Mouse (Mus musculus): ENCODE results near the gene Alkbh2. TPM values are rescaled to one million over a fixed set of nuclear protein-coding genes. Genes with fewer than 3 reads are reported as not detected.

The Alkbh2 gene
- total and polyA plus RNA-seq, 3 experiments = 15.2 to 22.6 TPM; not detected in 1

- Histone ChIP-seq H3K4me3 (ENCODE audit: control insufficient read depth in 1 of 2, insufficient read depth in 1 of 2, low read depth in 2 of 2, low read length in 2 of 2) (no peak overlapping the region), H3K4me1 (ENCODE audit: control insufficient read depth in 1 of 2, insufficient read depth in 2 of 2, low read length in 2 of 2) (no peaks in the 10 kb centered on the region), H3K79me2 (ENCODE audit: control insufficient read depth, insufficient read depth, low read length, poor library complexity) (no peaks in the 10 kb centered on the region), H3K27me3 (ENCODE audit: control insufficient read depth in 1 of 2, insufficient read depth in 2 of 2, low read length in 2 of 2) (no peaks in the 10 kb centered on the region), H3K27ac (ENCODE audit: control insufficient read depth, low read depth, low read length) (no peak overlapping the region), H3K9me3 (replicated peaks; ENCODE audit: insufficient read depth, low read length) (no peaks in the 10 kb centered on the region), H3K36me3 (ENCODE audit: control insufficient read depth in 1 of 2, insufficient read depth in 2 of 2, low read length in 2 of 2) (no peaks in the 10 kb centered on the region), H3K9ac (ENCODE audit: control insufficient read depth, low read depth, low read length, poor library complexity, severe bottlenecking) (no peak overlapping the region)
- TF ChIP-seq MYC (IDR thresholded peaks at IDR 0.05; ENCODE audit: low read depth, low read length) = no peak
- no peak for TF ChIP-seq ZMIZ1 (IDR thresholded peaks at IDR 0.05; ENCODE audit: low read depth, low read length)
- TF ChIP-seq RAD21 (IDR thresholded peaks at IDR 0.05; ENCODE audit: low read depth, low read length) = no peak
- TF ChIP-seq SMC3 (IDR thresholded peaks at IDR 0.05; ENCODE audit: low read depth, low read length) = no peak
- no peak for TF ChIP-seq MAX (IDR thresholded peaks at IDR 0.05; ENCODE audit: low read length)
- TF ChIP-seq SIN3A (IDR thresholded peaks at IDR 0.05; ENCODE audit: low read length) = no peak
- no peak for TF ChIP-seq CHD2 (IDR thresholded peaks at IDR 0.05; ENCODE audit: low read length)
- no peak for TF ChIP-seq POLR2AphosphoS5 (IDR thresholded peaks at IDR 0.05; ENCODE audit: borderline replicate concordance, low read depth, low read length)
- TF ChIP-seq TAL1 (IDR thresholded peaks at IDR 0.05; ENCODE audit: low read length) = no peak
- TF ChIP-seq HCFC1 (IDR thresholded peaks at IDR 0.05; ENCODE audit: low read depth, low read length) = no peak
- TF ChIP-seq CTCF (IDR thresholded peaks at IDR 0.05 in 2 of 3, conservative IDR thresholded peaks at IDR 0.05 in 1 of 3; ENCODE audit: control insufficient read depth in 1 of 3, insufficient read depth in 1 of 3, low read depth in 2 of 3, low read length in 3 of 3, poor library complexity in 1 of 3, severe bottlenecking in 1 of 3) = no peak
- no peak for TF ChIP-seq USF1 (IDR thresholded peaks at IDR 0.05; ENCODE audit: low read depth, low read length)
- no peak for TF ChIP-seq NRF1 (IDR thresholded peaks at IDR 0.05; ENCODE audit: insufficient read depth, low read depth, low read length, poor library complexity, severe bottlenecking)
- TF ChIP-seq ZKSCAN1 (IDR thresholded peaks at IDR 0.05; ENCODE audit: low read depth, low read length) = no peak
- no peak for TF ChIP-seq USF2 (IDR thresholded peaks at IDR 0.05; ENCODE audit: borderline replicate concordance in 1 of 2, insufficient read depth in 1 of 2, low read depth in 1 of 2, low read length in 2 of 2)
- no peak for TF ChIP-seq NELFE (IDR thresholded peaks at IDR 0.05; ENCODE audit: low read depth, low read length)
- no peak for TF ChIP-seq ZC3H11A (IDR thresholded peaks at IDR 0.05; ENCODE audit: low read depth, low read length)
- no peak for DNase-seq (ENCODE audit: low read depth, low spot score)
These were observed 26.7 kb upstream of the Alkbh2 start for GRCm38 (mm10) chr5:114154765-114155164.

GRCm38 (mm10) chr5:114153490-114153889, 25.5 kb upstream of the Alkbh2 start:
- H3K27ac ChIP-seq (ENCODE audit: control insufficient read depth, low read depth, low read length) = no peak overlapping the region
- peak overlapping the region; percentile 9; the same call in 1 of the 2 replicates for H3K9ac ChIP-seq (ENCODE audit: control insufficient read depth, low read depth, low read length, poor library complexity, severe bottlenecking)
- no peaks in the 10 kb centered on the region for H3K27me3 ChIP-seq (ENCODE audit: control insufficient read depth in 1 of 2, insufficient read depth in 2 of 2, low read length in 2 of 2)
- TF ChIP-seq SMC3 (IDR thresholded peaks at IDR 0.05; ENCODE audit: low read depth, low read length) (peak; percentile 52), ZC3H11A (IDR thresholded peaks at IDR 0.05; ENCODE audit: low read depth, low read length) (0 out of 2 replicates have a peak, but pooled peaks have one; percentile 27), CTCF (IDR thresholded peaks at IDR 0.05 in 2 of 3, conservative IDR thresholded peaks at IDR 0.05 in 1 of 3; ENCODE audit: control insufficient read depth in 1 of 3, insufficient read depth in 1 of 3, low read depth in 2 of 3, low read length in 3 of 3, poor library complexity in 1 of 3, severe bottlenecking in 1 of 3) (peak; percentile 51 to 71 (median 57)), GATA1 (IDR thresholded peaks at IDR 0.05; ENCODE audit: low read depth, low read length) (no peak), UBTF (IDR thresholded peaks at IDR 0.05; ENCODE audit: borderline replicate concordance, insufficient read depth, low read depth, low read length) (no peak), ZNF384 (IDR thresholded peaks at IDR 0.05; ENCODE audit: low read depth, low read length) (peak; percentile 68), TCF12 (IDR thresholded peaks at IDR 0.05; ENCODE audit: low read depth, low read length) (0 out of 2 replicates have a peak, but pooled peaks have one; percentile 17), RAD21 (IDR thresholded peaks at IDR 0.05; ENCODE audit: low read depth, low read length) (peak; percentile 30)
- H3K79me2 ChIP-seq (ENCODE audit: control insufficient read depth, insufficient read depth, low read length, poor library complexity) = no peaks in the 10 kb centered on the region
- H3K4me1 ChIP-seq (ENCODE audit: control insufficient read depth in 1 of 2, insufficient read depth in 2 of 2, low read length in 2 of 2) = no peaks in the 10 kb centered on the region
- peak overlapping the region; percentile 43 to 54; a peak in 3 of 4 replicates for H3K4me3 ChIP-seq (ENCODE audit: control insufficient read depth in 1 of 2, insufficient read depth in 1 of 2, low read depth in 2 of 2, low read length in 2 of 2)
- H3K36me3 ChIP-seq (ENCODE audit: control insufficient read depth in 1 of 2, insufficient read depth in 2 of 2, low read length in 2 of 2) = no peaks in the 10 kb centered on the region
- peak; percentile 71 for DNase-seq (ENCODE audit: low read depth, low spot score)
- H3K9me3 ChIP-seq (replicated peaks; ENCODE audit: insufficient read depth, low read length) = no peaks in the 10 kb centered on the region

All from MEL (cell line).